Mouse (Mus musculus) gastrocnemius, postnatal 14 days (tissue): Measurements from ENCODE around the gene Gnl3. TPM values are rescaled to one million over a fixed set of nuclear protein-coding genes. Genes with fewer than 3 reads are reported as not detected.

Source experiments
- total RNA-seq, 2 experiments: library from RNA; stranded (reverse); gene quantifications; 2 replicates each; pipeline ENCODE4 v1.2.3; 2021

Gnl3 gene
- total RNA-seq, 2 experiments from 2014 or later = 27.3 to 39.3 TPM

Other genes with a start within 250 kb of the Gnl3 start
- gene Tmem110, start 193.6 kb downstream of the Gnl3 start, total RNA-seq = 1 to 10 TPM; 7.5 to 8.5 TPM
- gene Mustn1, start 140.0 kb downstream of the Gnl3 start, total RNA-seq = 10 to 100 TPM; 74.0 to 90.1 TPM
- gene Itih4, start 132.7 kb downstream of the Gnl3 start, total RNA-seq = not detected
- under 1 TPM; 0.13 to 0.18 TPM for gene Itih3, start 95.4 kb downstream of the Gnl3 start, total RNA-seq
- gene Itih1, start 75.9 kb downstream of the Gnl3 start, total RNA-seq = not detected
- 1 to 10 TPM; 4.0 to 4.2 TPM for gene Nek4, start 67.8 kb downstream of the Gnl3 start, total RNA-seq
- 10 to 100 TPM; 14.1 to 15.0 TPM for gene Glt8d1, start 17.8 kb downstream of the Gnl3 start, total RNA-seq
- gene Spcs1, start 17.5 kb downstream of the Gnl3 start, total RNA-seq = 100 to 1,000 TPM; 127 to 146 TPM
- 10 to 100 TPM; 49.4 to 51.6 TPM for gene Pbrm1, start within 50 bp of the Gnl3 start, total RNA-seq
- 10 to 100 TPM; 32.2 to 43.1 TPM for gene Smim4, start 109.8 kb upstream of the Gnl3 start, total RNA-seq
- gene Nt5dc2, start 111.9 kb upstream of the Gnl3 start, total RNA-seq = 1 to 10 TPM; 6.8 to 8.1 TPM
- 10 to 100 TPM; 29.8 to 40.4 TPM for gene Stab1, start 149.5 kb upstream of the Gnl3 start, total RNA-seq
- gene Tnnc1, start 189.2 kb upstream of the Gnl3 start, total RNA-seq = 100 to 1,000 TPM; 273 to 573 TPM
- 100 to 1,000 TPM in 1 of 2 experiments, 10 to 100 TPM in 1; 93.2 to 102 TPM for gene Nisch, start 197.8 kb upstream of the Gnl3 start, total RNA-seq
- 1 to 10 TPM; 7.2 to 8.7 TPM for gene Sema3g, start 198.7 kb upstream of the Gnl3 start, total RNA-seq
- 1 to 10 TPM; 5.5 to 6.3 TPM for gene Phf7, start 232.2 kb upstream of the Gnl3 start, total RNA-seq
- gene Bap1, start 232.3 kb upstream of the Gnl3 start, total RNA-seq = 10 to 100 TPM; 35.2 to 40.4 TPM